Comparison of ENCODE assay signal across 8 mouse cellular contexts in the genomic region with DNA sequence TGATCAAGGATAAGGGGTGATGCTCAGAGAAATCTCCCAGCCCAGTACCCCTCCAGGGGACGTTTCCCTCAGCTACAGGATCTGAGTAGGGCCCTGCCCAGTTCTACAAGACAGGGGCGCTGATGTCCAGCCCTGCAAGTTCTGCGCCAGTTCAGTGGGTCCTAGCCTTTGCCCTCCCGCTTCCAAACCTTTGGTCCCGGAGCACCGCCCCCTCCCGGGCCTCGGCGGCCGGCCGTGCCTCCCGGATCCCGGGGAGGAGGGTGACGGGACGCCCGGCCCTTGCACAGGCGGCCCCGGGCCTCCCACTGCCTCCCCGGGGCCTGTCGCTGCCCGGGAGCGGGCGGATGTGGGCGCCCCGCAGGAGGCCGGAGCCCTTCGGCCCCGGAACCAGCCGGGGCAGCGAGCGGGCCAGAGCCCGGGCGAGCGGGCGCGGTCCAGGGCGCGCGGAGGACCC. TPM values are rescaled to one million over a fixed set of nuclear protein-coding genes. Genes with fewer than 3 reads are reported as not detected.
DNase-seq lines count a peak whose midpoint lies in the region; ATAC-seq lines count a peak whose summit lies in the region.

No protein-coding gene starts in this region.

- peak overlapping the region; percentile 96 for H3K4me3 ChIP-seq in embryonic facial prominence, embryonic 11.5 days (ENCODE audit: low read depth, low read length)
- H3K4me3 ChIP-seq in limb, embryonic 12.5 days (replicated peaks): peak overlapping the region; percentile 95
- peak overlapping the region; percentile 83 for H3K4me3 ChIP-seq in midbrain, embryonic 16.5 days (ENCODE audit: low read depth, low read length)

- peak overlapping the region; percentile 99 for H3K9ac ChIP-seq in embryonic facial prominence, embryonic 11.5 days (replicated peaks; ENCODE audit: low read length)
- H3K9ac ChIP-seq in limb, embryonic 12.5 days (replicated peaks): peak overlapping the region; percentile 100
- peak overlapping the region; percentile 99 for H3K9ac ChIP-seq in midbrain, embryonic 16.5 days (ENCODE audit: low read depth, low read length)

- peak overlapping the region; percentile 79 for H3K4me2 ChIP-seq in embryonic facial prominence, embryonic 11.5 days (ENCODE audit: low read depth, low read length)
- peak overlapping the region; percentile 72 for H3K4me2 ChIP-seq in limb, embryonic 12.5 days
- H3K4me2 ChIP-seq in midbrain, embryonic 16.5 days (ENCODE audit: low read length): peak overlapping the region; percentile 62

- under 1% methylated on average over 39 of the region's 39 CpGs for WGBS in embryonic facial prominence, embryonic 11.5 days
- WGBS in limb, embryonic 12.5 days: under 1% methylated on average over 39 of the region's 39 CpGs
- WGBS in midbrain, embryonic 16.5 days: under 1% methylated on average over 27 of the region's 39 CpGs

- peak overlapping the region; percentile 91 for H3K27ac ChIP-seq in embryonic facial prominence, embryonic 11.5 days (replicated peaks; ENCODE audit: low read depth, low read length)
- peak overlapping the region; percentile 98 for H3K27ac ChIP-seq in limb, embryonic 12.5 days
- H3K27ac ChIP-seq in midbrain, embryonic 16.5 days (ENCODE audit: low read length): peak overlapping the region; percentile 96

- H3K4me1 ChIP-seq in embryonic facial prominence, embryonic 11.5 days (ENCODE audit: control insufficient read depth, insufficient read depth, low read length): peaks cover 7% of the 10 kb centered on the region
- peaks cover 60% of the 10 kb centered on the region for H3K4me1 ChIP-seq in limb, embryonic 12.5 days (replicated peaks)
- H3K4me1 ChIP-seq in midbrain, embryonic 16.5 days (ENCODE audit: control insufficient read depth, insufficient read depth, low read length): peaks cover 46% of the 10 kb centered on the region

- peak; percentile 59 for DNase-seq in gastrocnemius, postnatal 14 days
- DNase-seq in gastrocnemius, postnatal 36 days: no peak
- peak; percentile 50 for DNase-seq in Muller cell, postnatal 12 days (ENCODE audit: inconsistent ontology term)
- DNase-seq in embryonic facial prominence, embryonic 11.5 days (ENCODE audit: low spot score): peak; percentile 47
- DNase-seq in heart, postnatal 36 days: peak; percentile 61 to 82
- DNase-seq in left cerebral cortex, adult 11 months (ENCODE audit: low spot score): no peak

- no peaks in the 10 kb centered on the region for H3K36me3 ChIP-seq in embryonic facial prominence, embryonic 11.5 days (replicated peaks; ENCODE audit: control insufficient read depth, insufficient read depth, low read depth, low read length)
- H3K36me3 ChIP-seq in limb, embryonic 12.5 days: no peaks in the 10 kb centered on the region
- no peaks in the 10 kb centered on the region for H3K36me3 ChIP-seq in midbrain, embryonic 16.5 days (ENCODE audit: control insufficient read depth, insufficient read depth, low read length)

- no peaks in the 10 kb centered on the region for H3K9me3 ChIP-seq in embryonic facial prominence, embryonic 11.5 days (replicated peaks; ENCODE audit: control insufficient read depth, low read length)
- H3K9me3 ChIP-seq in limb, embryonic 12.5 days: no peaks in the 10 kb centered on the region
- H3K9me3 ChIP-seq in midbrain, embryonic 16.5 days (replicated peaks; ENCODE audit: control insufficient read depth, low read length, poor library complexity, severe bottlenecking): no peaks in the 10 kb centered on the region

- intact Hi-C loops in gastrocnemius, postnatal 14 days (cut with DNase I; ENCODE audit: low total_unique reads): no loop called here
- intact Hi-C loops in gastrocnemius, postnatal 36 days (cut with DNase I): no loop called here
- intact Hi-C loops in heart, postnatal 36 days (cut with DNase I): loop anchor here (1.0 kb wide), 1 partner anchor 9 kb away; no protein-coding TSS in a partner anchor

- no peaks in the 10 kb centered on the region for H3K27me3 ChIP-seq in embryonic facial prominence, embryonic 11.5 days (ENCODE audit: control insufficient read depth, insufficient read depth, low read length)
- no peaks in the 10 kb centered on the region for H3K27me3 ChIP-seq in limb, embryonic 12.5 days
- no peaks in the 10 kb centered on the region for H3K27me3 ChIP-seq in midbrain, embryonic 16.5 days (ENCODE audit: control insufficient read depth, insufficient read depth, low read depth, low read length)

- peak; percentile 26 for ATAC-seq in embryonic facial prominence, embryonic 11.5 days (replicated peaks; ENCODE audit: insufficient number of reproducible peaks, low FRiP score, low TSS enrichment, low read depth)
- 0 out of 2 replicates have a peak, but pooled peaks have one; percentile 10 for ATAC-seq in limb, embryonic 12.5 days (ENCODE audit: insufficient number of reproducible peaks, insufficient read depth, low FRiP score, low TSS enrichment, low read depth)
- peak; percentile 37 for ATAC-seq in midbrain, embryonic 16.5 days

RNA-seq across cellular contexts. Expression of a gene that starts 13.5 kb away (rescaled TPM):
- 10 to 100 TPM; 18.2 to 23.3 TPM for total RNA-seq in gastrocnemius, postnatal 14 days (2021)
- total RNA-seq in gastrocnemius, postnatal 36 days (2021): 10 to 100 TPM; 10.6 to 11.8 TPM
- 17.0 and 20.3 TPM in 2 replicates for polyA plus RNA-seq in embryonic facial prominence, embryonic 11.5 days (2014; fragmentation: Nextera tagmentation; extraction: Ambion mirVana)
- 10 to 100 TPM; 26.9 to 37.1 TPM for total RNA-seq in heart, postnatal 36 days (2021)
- polyA plus RNA-seq in limb, embryonic 12.5 days (2016; fragmentation: Nextera tagmentation; extraction: Ambion mirVana): 31.5 and 33.6 TPM in 2 replicates
- polyA plus RNA-seq in midbrain, embryonic 16.5 days (2015; fragmentation: Nextera tagmentation; extraction: Ambion mirVana): 28.6 and 31.5 TPM in 2 replicates

RNA-seq across cellular contexts. Expression of a gene that starts 52.5 kb away (rescaled TPM):
- 10 to 100 TPM; 39.9 to 40.3 TPM for total RNA-seq in gastrocnemius, postnatal 14 days (2021)
- 10 to 100 TPM; 44.8 to 46.2 TPM for total RNA-seq in gastrocnemius, postnatal 36 days (2021)
- polyA plus RNA-seq in embryonic facial prominence, embryonic 11.5 days (2014; fragmentation: Nextera tagmentation; extraction: Ambion mirVana): 18.9 and 22.8 TPM in 2 replicates
- 10 to 100 TPM; 73.3 to 84.1 TPM for total RNA-seq in heart, postnatal 36 days (2021)
- polyA plus RNA-seq in limb, embryonic 12.5 days (2016; fragmentation: Nextera tagmentation; extraction: Ambion mirVana): 34.2 and 36.6 TPM in 2 replicates
- polyA plus RNA-seq in midbrain, embryonic 16.5 days (2015; fragmentation: Nextera tagmentation; extraction: Ambion mirVana): 92.1 and 100 TPM in 2 replicates

Comparison
In these comparisons a context has a peak if more than half of its experiments do, and no peak if none do; other contexts are left out.
1. DNase-seq: peak in gastrocnemius, postnatal 14 days (single experiment), Muller cell, postnatal 12 days (single experiment), embryonic facial prominence, embryonic 11.5 days (single experiment) and heart, postnatal 36 days (2 of 2); none in gastrocnemius, postnatal 36 days (0 of 2) and left cerebral cortex, adult 11 months (single experiment).
2. Peak in every context shown above with its lines, with median percentiles within 50 percentile points of each other: ATAC-seq, H3K27ac ChIP-seq, H3K4me2 ChIP-seq, H3K4me3 ChIP-seq and H3K9ac ChIP-seq.